Mouse (Mus musculus): Measurements from ENCODE around the gene BC004004.
"Not testable (repeated sequence)": the region's sequence is repeated elsewhere in the genome, so short reads cannot be mapped to it uniquely, and the experiment has no call there.

BC004004 gene

DNA sequence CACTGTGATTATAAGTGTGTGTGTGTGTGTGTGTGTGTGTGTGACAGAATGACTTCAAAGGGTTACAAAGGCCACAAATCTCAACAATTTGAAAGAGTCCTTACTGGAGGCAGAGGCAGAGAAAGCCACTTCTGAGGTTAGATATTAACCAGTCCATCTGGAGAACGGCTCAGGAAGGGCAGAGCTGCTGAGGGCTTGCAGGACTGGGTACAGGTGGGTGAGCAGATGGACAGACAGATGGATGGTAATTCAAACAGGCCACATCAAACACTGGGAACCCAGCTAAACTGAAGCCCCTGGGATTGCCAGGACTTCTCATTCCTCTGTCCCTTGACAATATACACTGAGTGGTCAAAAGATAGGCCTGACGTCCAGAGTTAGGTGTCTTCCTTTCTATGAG, 80.4 kb downstream of the BC004004 start:
- DNase-seq (ENCODE audit: low spot score) = no peak

DNA sequence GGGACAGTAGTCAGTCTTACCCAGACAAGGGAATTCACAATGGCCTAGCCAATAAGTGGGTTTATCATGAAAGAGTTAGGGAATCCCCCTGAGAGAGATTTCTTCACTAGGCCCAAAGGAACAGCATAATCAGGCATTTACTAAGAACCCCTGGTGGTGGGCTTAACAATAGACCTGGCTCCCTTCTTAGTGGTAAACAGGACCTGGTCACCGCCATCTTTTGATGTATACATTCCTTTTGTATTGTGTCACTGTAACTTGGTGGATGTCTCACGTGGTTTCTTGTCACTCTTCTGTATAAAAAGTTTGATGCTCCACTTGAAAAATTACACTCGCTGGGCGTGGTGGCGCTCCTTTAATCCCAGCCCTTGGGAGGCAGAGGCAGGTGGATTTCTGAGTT, 82.5 kb downstream of the BC004004 start:
- not testable (repeated sequence) for DNase-seq (ENCODE audit: low spot score)

DNA sequence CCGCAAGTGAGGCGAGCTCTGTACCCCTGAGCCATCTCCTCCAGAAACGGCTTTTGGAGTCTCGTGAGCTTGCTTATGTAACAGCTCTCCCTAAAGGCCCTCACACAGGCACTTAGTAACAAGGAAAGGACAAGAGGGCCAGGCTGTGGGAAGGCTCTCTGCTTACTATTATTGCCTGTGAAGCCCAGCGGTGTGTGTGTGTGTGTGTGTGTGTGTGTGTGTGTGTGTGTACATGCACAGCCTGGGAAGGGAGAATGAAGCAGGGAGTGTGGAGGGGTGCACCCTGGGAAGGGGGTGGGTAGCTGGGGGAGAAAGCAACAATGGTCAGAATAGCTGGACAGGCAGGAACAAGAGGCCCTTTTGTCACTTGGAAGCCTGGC, 86.9 kb downstream of the BC004004 start:
- no peak for DNase-seq (ENCODE audit: low spot score)

DNA sequence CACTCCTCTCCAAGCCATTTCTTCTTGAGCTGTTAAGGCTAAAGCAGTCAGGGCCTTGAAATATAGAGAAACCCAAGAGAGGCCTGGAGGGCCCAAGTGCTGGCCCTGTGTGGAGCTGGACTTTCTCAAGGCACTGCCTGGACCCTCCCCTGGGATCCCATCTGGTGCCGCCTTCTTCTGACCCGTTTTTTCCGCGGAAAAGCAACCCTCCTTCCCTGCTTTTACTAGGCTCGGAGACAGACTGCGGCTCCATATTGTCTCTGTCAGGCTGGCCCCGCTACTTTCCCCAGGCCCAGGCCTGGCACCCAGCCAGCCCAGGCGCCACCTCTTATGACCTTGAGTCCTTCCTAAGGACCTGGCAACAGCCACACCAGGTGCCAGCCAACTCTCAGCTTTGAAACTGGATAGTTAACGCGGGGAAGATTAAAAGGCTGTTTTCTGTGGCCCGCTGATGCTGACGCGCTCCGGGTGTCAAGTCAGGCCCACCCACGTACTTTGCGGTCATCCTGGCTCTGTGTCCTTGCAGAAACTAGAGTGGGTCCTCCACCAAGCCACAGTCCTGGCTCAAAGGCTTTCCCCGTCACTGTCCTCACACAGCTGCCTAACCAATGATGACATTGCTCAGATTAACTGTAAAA, 87.4 kb downstream of the BC004004 start:
- DNase-seq (ENCODE audit: low spot score) = no peak

DNA sequence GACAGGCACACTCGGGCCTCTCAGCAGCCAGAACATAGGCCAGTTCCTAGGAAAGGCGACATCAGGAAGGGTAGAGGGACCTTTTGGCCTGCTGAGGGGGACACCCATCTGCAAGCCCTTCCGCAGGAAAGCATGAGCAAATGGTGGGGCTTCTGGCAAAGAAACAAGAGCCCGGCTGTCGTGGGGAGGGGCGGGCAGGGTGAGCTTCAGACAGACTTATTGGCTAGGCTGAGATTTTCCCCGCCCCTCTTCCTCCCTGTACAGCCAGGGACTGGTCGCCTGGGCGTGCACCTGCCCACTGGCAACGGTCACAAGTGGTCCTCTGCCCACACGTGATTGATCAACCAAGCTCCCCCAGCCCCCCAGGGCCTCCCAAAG, 87.9 kb downstream of the BC004004 start:
- no peak for DNase-seq (ENCODE audit: low spot score)

DNA sequence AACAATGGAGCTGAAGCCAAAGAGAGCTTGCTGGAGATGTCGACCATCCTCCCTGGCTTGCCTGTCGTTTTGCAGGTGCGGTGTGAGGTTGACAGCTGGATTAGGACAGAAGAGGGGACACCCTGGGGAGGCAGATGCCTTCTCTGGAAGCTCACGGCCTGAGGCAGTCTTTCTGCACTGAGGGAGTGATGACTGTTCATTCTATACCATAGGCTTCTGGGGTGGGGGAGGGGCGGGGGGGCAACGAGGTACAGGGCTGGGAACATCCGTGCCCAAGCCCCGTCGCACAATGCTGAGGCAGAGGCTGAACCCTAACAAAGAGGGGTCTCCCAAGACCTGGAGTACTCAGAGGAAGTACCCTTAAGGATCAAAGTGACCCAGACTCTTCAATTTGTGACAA, 88.3 kb downstream of the BC004004 start:
- DNase-seq (ENCODE audit: low spot score) = no peak

DNA sequence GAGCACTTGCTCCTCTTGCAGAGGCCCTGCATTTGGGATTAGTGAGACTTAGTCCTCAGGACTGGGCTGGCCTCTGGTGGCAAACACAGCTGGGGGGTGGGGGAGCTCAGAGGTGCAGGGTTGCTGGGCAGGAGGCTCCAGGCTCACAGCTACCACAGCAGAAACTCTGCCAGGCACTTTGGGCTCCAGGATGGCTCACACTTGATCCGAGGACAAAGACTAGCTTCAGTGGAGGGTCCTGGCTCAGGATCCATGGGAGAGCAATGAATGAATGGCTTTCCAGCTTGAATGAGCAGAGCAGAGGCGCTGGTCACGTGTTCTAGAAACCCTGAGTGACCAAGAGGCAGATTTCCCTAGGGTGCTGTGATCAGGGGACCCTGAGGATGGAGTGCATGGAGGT, 90.3 kb downstream of the BC004004 start:
- DNase-seq (ENCODE audit: low spot score) = no peak

DNA sequence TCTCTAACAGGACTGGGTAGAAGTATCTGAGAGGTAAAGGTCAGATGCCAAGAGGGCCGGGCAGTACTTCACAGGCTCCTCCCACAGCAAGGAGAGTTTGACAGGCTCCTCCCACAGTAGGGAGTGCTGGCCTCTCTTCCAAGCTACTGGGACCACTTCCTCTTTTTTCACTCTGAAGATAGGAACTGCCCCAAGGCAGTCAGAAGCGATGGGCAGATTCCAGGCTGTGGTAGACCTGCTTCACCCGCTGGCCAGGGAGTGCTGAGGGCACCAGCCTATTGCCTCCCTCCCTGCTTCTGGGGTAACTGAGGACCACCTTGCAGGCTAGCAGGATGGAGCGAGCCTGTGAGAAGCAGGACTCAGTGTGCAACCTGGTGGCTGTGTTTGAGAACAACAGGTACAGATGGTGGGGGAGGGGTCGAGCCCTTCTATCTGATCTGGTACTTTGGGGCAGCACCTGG, 92.2 kb downstream of the BC004004 start, which contains the start of gene Fgd2:
Gene Fgd2, plus strand, starts transcription at position 154 of the 461 bp plus-strand sequence.
- DNase-seq (ENCODE audit: low spot score) = no peak

DNA sequence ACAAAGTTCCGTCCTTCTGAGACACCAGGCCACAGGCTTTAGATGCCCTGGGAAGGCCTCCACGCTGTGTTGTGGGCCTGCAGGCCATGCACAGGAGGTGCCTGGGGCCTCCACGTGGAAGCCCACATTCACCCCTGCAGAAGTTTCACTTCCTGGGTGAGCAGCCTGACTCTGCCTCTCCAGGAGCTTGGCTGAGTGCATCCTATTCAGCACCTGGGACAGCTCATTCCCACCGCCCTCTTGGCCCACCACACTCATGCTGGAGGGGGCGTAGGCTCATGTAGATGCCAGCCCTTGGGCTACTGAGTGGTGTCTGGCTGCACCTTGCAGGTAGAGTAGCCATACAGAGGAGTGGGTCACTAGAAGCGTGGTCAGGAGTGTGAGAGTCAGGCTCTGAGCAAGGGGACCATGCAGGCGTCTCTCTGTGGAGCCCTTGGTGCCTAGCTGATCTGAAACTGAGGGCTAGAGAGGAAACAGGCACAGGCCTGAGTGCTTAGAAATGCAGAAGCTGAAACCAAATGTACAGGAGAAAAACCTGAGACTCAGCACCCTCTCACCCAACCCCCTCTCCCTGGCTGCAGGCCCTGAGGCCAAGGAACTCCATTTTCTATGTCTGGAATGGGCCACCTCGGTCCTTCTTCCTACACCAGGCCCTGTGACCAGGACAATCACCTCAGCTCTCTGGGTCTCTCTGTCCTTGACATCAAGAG, 93.5 kb downstream of the BC004004 start:
- no peak for DNase-seq (ENCODE audit: low spot score)

DNA sequence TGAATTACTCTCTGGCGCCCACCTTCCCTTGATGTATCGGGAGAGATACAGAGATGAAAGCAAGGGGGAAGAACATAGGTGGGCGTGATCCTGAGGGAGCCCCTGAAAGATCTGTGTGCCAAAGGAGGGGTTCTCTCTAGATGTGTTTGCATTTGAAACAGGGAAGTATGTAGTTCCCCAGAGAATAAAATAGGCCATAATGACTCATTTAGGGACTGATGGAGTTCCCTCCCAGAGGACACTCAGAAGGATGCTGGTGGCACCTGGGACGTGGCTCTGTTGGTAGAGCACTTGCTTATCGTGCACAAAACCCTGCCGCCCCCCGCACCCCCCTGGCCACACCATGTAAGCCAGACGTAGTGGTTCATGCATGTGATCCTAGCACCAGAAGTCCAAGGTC, 94.5 kb downstream of the BC004004 start:
- DNase-seq (ENCODE audit: low spot score) = no peak

Measured in urinary bladder, postnatal 25 days (tissue).